Mouse (Mus musculus): ENCODE measurements around the gene Rtn4rl1.
"Not testable (repeated sequence)": the region's sequence is repeated elsewhere in the genome, so short reads cannot be mapped to it uniquely, and the experiment has no call there.

Gene Rtn4rl1

DNA sequence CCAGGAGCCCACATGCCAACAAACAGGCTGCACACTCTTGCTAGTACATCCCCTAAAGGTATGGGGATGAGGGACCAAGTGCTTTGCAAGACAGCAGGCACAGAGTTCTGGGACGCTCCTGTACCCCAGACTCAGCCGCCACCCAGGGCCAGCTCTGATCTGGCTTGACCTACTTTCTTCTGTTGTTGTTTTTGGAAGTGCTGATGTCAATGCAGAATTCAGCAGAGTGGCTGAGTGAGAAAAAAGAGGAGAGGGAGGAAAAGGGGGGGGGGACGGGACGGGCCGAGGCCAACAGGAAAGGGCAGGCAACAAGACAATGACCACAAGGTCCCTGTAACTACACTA, 86.5 kb downstream of the Rtn4rl1 start:
- no peak for DNase-seq

- no peak for DNase-seq
Measured at GRCm38 (mm10) chr11:75280435-75281001, 86.9 kb downstream of the Rtn4rl1 start.

DNA sequence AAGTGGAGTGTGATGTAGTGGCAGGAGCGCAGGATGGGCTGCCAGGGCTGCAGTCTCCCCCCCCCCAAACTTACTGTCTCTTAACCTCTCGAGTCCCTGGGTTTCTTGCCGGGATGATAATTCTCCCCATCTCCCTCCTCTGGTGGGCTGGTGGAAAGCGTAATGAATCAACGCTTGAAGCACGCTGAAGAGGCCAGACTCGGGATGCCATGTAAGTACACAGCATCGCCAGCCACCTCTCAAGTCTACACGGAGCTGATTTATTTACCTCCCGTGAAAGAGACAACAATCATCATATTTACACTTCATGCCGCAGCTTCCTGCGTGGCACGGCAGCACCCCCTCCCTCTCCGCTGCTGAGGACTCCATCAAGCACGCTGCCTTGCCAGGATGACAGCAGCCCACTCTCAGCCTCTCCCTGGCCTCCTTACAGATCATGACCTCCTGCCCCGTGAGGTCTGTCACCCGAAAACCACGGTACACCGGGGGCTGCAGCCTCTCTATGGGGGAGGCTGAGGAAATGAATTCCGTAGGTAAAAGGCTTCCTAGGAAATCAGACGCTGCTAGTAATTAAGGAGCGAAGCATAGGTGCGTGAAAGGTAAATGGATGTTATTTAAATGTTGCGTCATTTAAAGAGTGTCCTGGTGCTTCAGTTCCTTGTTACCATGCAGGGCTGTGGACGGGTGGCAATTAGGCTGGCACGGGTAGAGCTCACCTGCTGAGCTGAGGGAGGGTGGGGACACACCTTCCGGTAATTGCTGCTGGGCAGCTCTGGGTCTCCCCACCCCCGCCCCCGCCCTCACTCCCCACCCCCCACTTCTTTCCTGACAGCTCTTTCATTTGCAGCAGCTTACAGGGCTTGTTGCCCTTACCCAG, 88.0 kb downstream of the Rtn4rl1 start:
- DNase-seq, result no peak

GRCm38 (mm10) chr11:75282496-75283120, 89.0 kb downstream of the Rtn4rl1 start:
- DNase-seq, result peak; percentile 37

DNA sequence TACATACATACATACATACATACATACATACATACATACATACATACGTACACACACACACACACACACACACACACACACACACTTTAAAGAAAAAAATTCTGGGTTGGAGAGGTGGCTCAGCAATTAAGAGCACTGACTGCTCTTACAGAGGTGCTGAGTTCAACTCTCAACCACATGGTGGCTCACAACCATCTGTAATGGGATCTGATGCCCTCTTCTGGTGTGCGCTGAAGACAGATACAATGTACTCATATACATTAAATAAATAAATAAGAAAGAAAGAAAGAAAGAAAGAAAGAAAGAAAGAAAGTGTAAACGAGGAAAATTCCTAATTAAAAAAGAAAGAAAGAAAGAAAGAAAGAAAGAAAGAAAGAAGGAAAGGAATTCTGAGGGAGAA, 90.2 kb downstream of the Rtn4rl1 start:
- DNase-seq, result not testable (repeated sequence)

DNA sequence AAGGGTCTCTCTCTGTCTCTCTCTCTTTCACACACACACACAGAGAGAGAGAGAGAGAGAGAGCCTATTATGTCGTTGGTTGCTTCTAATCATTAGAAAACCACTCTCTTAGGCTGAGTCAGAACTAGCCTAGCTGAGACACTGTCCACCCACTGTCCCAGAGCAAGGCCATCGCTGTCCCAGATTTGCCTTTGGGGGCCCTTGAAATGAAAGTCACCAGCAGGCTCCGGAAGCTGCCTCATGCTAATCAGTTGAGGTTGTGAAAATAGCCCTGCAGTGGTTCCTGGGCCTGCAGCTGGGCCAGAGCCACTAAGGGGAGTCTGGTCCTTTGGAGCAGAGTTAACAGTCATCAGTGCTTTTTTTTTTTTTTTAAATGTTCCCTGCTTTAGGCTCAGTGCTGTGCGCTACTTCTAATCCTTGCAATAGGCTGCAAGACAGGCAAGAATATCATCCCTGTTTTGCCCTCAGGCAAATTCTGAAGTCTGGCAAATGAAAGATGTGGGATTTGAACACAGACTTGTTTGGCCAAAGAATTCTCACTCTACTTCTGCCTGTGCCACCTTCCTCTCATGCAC, 92.4 kb downstream of the Rtn4rl1 start:
- no peak for DNase-seq

DNA sequence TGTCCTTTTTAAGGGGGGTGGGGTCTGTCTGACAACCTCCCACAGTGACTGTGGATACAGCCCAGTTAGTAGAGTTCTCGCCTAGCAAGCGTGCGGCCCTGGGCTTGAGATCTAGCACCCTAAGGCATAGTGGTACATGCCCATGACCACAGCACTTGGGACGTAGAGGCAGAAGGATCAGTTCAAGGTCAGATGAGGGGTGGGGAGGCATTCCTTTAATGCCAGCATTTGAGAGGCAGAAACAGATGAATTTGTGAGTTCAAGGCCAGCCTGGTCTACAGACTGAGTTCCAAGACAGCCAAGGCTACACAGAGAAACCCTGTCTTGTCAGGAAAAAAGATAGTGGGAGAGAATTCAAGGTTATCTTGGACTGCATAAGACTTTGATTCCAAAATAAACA, 93.3 kb downstream of the Rtn4rl1 start:
- DNase-seq, result no peak

GRCm38 (mm10) chr11:75287940-75288339, 94.4 kb downstream of the Rtn4rl1 start:
- no peak for DNase-seq

GRCm38 (mm10) chr11:75288517-75288916, 94.9 kb downstream of the Rtn4rl1 start:
- DNase-seq, result no peak

DNA sequence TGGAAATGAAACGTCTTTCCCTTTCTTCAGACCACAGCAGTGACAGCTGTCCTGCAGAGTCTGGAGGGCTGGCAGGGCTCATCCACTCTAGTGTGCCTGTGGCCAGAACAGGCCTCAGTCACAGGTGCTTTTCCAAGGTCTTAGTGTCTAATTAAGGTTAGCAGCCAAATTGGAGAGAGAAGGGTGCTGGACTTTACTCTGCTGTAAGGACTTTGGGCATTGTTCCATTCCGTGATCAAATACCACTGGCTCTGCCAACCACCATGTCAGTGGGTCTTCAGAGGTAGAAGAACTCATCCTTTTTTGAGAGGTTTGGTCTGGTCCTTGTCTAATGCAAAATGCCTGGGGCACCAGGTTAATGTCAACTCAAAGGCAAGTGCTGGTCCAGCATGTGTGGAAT, 95.5 kb downstream of the Rtn4rl1 start:
- DNase-seq, result no peak

DNA sequence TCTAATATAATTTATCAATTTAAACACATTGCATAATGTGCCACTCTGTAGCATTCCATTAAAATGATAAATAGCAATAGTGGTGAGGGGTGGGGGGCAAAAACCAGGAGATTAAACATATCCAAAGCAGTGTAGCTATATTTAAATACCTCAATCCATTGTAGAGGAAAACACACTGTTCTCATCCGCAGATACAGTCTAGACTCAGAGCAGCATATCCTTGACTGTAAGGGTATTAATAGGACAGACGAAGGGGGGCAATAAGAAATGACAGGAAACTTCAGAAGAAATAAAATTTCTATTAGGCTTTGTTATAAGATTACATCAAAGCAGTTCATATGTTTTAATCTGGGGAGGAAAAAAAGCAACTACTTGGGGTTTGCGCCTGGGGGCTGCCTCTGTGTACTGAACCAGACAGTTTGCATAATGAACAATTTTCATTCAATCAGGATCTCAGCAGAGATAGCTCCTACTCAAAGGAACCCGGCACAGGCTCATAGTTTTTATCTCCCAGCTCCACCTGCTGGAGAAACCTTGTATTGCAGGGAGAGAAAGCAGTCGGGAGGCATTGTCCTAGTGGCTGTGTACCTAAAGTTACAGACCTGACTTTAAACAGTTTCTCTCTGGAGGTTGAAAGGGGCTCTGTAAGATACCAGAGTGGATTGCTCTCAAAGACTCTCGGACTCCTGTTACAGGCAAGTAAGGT, 97.1 kb downstream of the Rtn4rl1 start:
- DNase-seq, result peak; percentile 93

DNA sequence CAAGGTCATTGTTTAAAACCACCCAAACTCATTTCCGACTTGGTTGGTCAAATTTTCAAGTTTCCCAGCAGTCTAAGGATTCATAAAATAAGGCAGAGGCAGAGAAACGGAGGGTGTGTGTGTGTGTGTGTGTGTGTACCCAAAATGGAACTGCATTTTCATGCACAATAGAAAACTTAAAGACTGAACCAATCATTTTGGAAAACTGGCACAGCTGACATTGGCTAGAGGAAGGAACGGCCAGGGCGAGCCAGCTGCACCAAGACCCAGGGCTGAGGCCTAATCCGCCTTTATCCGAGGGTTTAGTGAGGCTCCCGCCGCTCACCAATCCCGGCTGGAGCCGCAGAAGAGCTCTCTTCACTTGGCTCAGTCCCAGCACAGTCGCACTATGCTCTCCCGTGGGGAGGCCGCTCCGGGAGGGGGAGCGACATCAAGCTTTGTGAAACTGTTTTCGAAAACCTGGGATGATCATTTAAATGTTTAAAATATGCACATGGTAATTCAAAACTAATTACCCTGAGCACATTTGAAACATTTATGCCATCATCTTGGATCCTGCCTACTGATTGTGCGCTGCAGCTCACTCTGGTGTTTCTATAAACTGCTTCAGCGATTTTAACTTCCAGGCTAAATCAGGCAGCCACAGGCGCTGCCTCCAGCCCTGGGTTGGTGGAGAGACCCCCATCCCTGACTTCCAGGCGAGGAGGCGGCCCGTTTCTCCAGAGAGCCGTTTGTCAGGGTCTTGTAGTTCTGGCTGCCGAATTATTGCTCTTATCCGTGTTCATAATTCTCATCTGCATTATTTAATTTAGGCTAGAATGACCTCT, 98.0 kb downstream of the Rtn4rl1 start:
- peak; percentile 51 for DNase-seq

DNA sequence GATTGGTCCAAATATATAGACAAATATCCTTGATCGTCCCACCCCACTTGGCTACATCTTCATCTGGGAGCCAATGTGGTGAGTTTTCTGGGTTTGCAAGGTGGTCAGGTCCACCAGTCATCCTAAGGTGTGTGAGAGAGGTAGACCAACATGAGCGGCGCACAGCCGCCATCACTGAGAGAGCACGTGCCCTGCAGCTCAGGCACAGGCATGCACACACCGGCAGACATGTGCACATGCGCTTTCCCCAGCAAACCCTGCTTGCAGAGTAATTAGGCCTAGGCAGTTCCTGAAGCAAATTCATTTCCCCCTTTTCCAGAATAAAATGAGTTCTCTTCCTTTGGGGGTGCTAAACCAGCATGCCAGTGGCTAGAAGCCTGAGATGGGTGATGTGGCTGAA, 98.7 kb downstream of the Rtn4rl1 start:
- no peak for DNase-seq

DNA sequence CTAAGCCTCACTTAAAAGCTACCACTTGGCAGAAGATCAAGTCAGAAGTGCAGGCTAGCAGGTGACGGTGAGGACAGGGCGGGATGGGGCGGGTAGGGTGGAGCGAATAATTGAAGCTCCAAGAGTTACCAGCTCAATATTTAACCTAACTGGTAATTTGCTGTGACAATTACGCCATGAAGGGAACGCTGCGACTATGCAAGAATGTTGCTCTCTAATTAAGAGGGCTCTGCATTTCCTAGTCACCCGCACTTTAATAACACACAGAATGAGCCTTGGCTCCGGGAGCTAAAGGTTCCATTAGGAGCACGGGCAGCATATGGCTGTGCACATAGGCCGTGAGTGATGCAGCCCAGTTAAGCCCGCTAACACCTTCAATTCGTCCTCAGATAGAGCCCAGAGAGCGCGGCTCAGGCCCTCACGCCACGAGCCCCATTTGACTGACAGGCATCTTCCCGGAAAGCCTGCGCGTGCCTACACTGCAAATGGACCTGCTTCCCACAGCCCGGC, 100.3 kb downstream of the Rtn4rl1 start:
- DNase-seq, result peak; percentile 56

DNA sequence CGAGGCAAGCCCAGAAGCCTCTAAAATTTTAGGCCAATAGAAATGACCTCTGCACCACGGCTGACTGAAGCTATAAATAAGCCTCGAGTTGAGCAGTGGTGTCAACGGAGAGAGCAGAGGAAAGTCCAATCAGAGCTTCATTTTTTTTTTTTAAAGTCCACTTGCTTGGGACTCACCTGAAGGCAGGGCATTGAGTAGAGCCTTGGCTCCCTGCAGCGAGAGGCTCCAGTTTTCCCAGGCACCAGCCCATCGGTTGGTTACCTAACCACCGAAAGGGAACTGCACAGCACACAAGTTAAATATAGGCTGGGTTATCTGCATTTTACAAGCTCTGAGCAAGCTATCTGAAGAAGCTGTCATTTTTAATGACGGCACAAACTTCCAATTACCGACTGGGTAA, 101.3 kb downstream of the Rtn4rl1 start:
- peak; percentile 49 for DNase-seq

DNA sequence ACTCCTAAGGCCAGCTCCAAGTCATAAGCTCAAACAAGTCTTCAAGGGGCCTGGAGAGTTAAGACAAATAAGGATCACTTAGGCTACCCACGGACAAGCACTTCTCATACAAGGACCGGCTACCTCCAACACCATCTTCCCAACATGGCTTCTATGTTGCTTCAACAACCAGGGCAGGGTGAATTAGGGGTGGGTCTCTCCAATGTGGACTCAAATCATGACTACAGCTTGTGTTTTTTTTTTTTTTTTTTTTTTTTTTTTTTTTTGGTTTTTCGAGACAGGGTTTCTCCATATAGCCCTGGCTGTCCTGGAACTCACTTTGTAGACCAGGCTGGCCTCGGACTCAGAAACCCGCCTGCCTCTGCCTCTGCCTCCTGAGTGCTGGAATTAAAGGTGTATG, 102.0 kb downstream of the Rtn4rl1 start:
- DNase-seq, result not testable (repeated sequence)

- DNase-seq, result no peak
Measured at GRCm38 (mm10) chr11:75296406-75297005, 102.9 kb downstream of the Rtn4rl1 start.

DNA sequence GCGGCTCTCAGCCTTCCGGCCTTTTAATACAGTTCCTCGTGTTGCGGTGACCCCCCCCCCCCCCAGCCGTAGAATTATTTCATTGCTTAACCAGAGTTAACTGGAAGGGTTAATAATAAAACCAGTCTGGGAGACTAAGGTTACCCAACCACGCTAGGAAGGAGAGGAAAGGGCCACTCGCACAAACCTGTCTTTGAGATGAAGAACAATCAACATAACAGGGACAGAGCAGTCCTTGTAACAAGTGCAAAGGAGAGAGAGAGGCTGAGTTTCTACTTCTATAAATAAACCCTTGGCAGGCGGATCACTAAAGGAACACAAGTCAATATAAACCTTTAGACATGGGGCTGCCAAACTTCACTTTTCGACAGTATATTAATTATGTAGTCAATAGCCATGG, 104.0 kb downstream of the Rtn4rl1 start:
- peak; percentile 44 for DNase-seq

- peak; percentile 40 for DNase-seq
Measured at GRCm38 (mm10) chr11:75298491-75298890, 104.9 kb downstream of the Rtn4rl1 start.

GRCm38 (mm10) chr11:75299786-75300185, 106.2 kb downstream of the Rtn4rl1 start:
- DNase-seq, result no peak

- DNase-seq, result no peak
Measured at GRCm38 (mm10) chr11:75300954-75301353, 107.4 kb downstream of the Rtn4rl1 start.

DNA sequence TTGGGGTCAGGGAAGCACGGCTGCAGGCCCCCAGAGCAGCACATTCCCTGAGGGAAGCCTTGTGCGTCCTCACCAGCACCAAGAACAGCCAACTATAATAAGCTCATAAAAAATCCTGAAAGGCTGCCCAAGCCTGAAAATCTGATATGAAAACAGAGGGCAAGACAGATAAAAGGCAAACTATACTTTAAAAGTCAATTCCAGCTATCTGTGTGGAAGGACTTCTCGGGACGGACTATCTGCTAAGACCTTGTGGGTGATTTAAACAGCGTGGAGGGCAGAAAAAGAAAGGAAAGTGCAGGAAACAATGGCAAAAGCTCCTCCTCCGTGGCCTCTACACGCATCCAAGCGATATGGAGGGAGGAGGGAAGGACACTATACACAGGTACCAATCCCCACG, 111.2 kb downstream of the Rtn4rl1 start:
- DNase-seq, result no peak
